Mouse (Mus musculus): ENCODE results near the gene Tcp10b. TPM values are rescaled to one million over a fixed set of nuclear protein-coding genes. Genes with fewer than 3 reads are reported as not detected.
"Not testable (repeated sequence)": the region's sequence is repeated elsewhere in the genome, so short reads cannot be mapped to it uniquely, and the experiment has no call there.

Tcp10b gene
- total RNA-seq (2012; rRNA removed) (0.13 TPM in 1 of 2 replicates, not detected in the other), total RNA-seq (2014; rRNA removed) (not detected in 2 replicates), polyA plus RNA-seq (2012; ENCODE audit: insufficient read length, low read depth) (not detected in 2 replicates)

DNA sequence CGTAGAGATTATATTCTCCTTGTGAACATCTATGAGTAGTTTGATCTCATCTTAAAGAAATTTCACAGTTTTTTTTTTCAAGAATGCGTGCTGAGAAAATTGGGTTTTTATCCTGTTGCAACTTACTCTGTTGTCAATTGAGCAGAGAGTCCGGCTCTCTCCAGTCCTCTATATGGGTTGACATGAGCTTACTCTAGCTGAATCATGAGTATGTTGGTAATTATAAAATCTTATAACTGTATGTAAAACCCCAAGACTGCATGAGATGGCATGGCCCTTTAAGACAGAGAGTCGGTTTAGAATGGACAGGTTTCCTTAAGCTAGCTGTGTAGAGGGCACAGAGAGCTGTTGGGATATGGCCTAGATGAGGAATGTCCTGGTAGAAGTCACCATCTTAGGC lies at the start of gene Tcp10b:
Gene Tcp10b (plus strand): TSS at position 301 of the 400 bp plus-strand sequence.
- H3K9ac ChIP-seq (ENCODE audit: insufficient read depth, low read depth); H3K27me3 ChIP-seq (replicated peaks); DNase-seq (ENCODE audit: extremely low read depth); H3K4me3 ChIP-seq (replicated peaks in 1 of 3; ENCODE audit: low read depth in 2 of 3, low read length in 2 of 3, poor library complexity in 1 of 3); in situ Hi-C loops (cut with MboI; ENCODE audit: low pct_ligation_motif_present, low pct_unique_long_range_greater_than_20kb, low sequenced_read_pairs); dilution Hi-C loops (cut with MboI; ENCODE audit: extremely low pct_ligation_motif_present, extremely low pct_unique_long_range_greater_than_20kb, low sequenced_read_pairs); H3K27ac ChIP-seq (ENCODE audit: insufficient read depth, low read depth); H3K79me2 ChIP-seq (replicated peaks; ENCODE audit: control insufficient read depth, extremely low read depth, insufficient read depth, poor library complexity, severe bottlenecking); H3K36me3 ChIP-seq (replicated peaks in 1 of 2; ENCODE audit: control insufficient read depth in 1 of 2, insufficient read depth in 1 of 2, low read length in 1 of 2); H3K4me2 ChIP-seq (ENCODE audit: insufficient read depth, low read depth, poor library complexity, severe bottlenecking); H3K9me3 ChIP-seq (replicated peaks; ENCODE audit: low read length); H3K4me1 ChIP-seq (ENCODE audit: control insufficient read depth in 1 of 2, insufficient read depth in 2 of 2): not testable (repeated sequence)

DNA sequence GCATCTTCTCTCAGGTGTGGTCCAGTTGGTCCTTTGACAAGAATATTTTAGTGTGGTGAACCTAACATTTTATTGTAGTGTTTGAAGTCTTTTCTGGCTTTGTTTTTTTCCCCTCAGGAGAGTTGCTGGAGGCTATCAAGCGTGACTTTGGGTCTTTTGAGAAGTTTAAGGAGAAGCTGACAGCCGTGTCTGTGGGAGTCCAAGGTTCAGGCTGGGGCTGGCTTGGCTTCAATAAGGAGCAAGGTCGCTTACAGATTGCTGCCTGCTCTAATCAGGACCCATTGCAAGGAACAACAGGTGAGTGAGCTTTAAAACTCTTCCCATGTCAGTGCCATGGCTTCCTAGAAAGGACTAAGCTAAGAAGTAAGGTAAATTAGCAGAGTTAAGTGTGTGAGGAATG lies 47.6 kb upstream of the Tcp10b start:
- TF ChIP-seq ETS1 (conservative IDR thresholded peaks at IDR 0.05; ENCODE audit: low read depth, low read length) (no peak), GABPA (IDR thresholded peaks at IDR 0.05; ENCODE audit: insufficient replicate concordance, low read depth, low read length) (no peak), EP300 (IDR thresholded peaks at IDR 0.05; ENCODE audit: low read length) (no peak), MEF2A (IDR thresholded peaks at IDR 0.05; ENCODE audit: borderline replicate concordance, low read depth, low read length) (no peak), CTCF (conservative IDR thresholded peaks at IDR 0.05 in 1 of 2, IDR thresholded peaks at IDR 0.05 in 1 of 2; ENCODE audit: low read depth in 2 of 2, low read length in 2 of 2) (no peak), IRF4 (IDR thresholded peaks at IDR 0.05; ENCODE audit: low read depth, low read length) (no peak), NRF1 (IDR thresholded peaks at IDR 0.05; ENCODE audit: low read depth, low read length) (no peak), POLR2AphosphoS2 (IDR thresholded peaks at IDR 0.05; ENCODE audit: low read depth, low read length) (no peak), ZC3H11A (IDR thresholded peaks at IDR 0.05; ENCODE audit: low read depth, low read length) (no peak), CHD2 (IDR thresholded peaks at IDR 0.05; ENCODE audit: low read length) (no peak)
- Histone ChIP-seq H3K9me3 (replicated peaks; ENCODE audit: low read length) (no peaks in the 10 kb centered on the region), H3K27ac (ENCODE audit: insufficient read depth, low read depth) (no peak overlapping the region), H3K4me1 (ENCODE audit: control insufficient read depth in 1 of 2, insufficient read depth in 2 of 2) (peaks cover 0 to 6% of the 10 kb centered on the region in 2 experiments; a peak in 1 of 4 replicates), H3K36me3 (replicated peaks in 1 of 2; ENCODE audit: control insufficient read depth in 1 of 2, insufficient read depth in 1 of 2, low read length in 1 of 2) (peaks cover 20 to 50% of the 10 kb centered on the region in 2 experiments), H3K9ac (ENCODE audit: insufficient read depth, low read depth) (no peak overlapping the region), H3K79me2 (replicated peaks; ENCODE audit: control insufficient read depth, extremely low read depth, insufficient read depth, poor library complexity, severe bottlenecking) (no peaks in the 10 kb centered on the region; the same call in 1 of the 2 replicates), H3K4me2 (ENCODE audit: insufficient read depth, low read depth, poor library complexity, severe bottlenecking) (no peak overlapping the region), H3K27me3 (replicated peaks) (no peaks in the 10 kb centered on the region), H3K4me3 (replicated peaks in 1 of 3; ENCODE audit: low read depth in 2 of 3, low read length in 2 of 3, poor library complexity in 1 of 3) (no peak overlapping the region)
- in situ Hi-C loops (cut with MboI; ENCODE audit: low pct_ligation_motif_present, low pct_unique_long_range_greater_than_20kb, low sequenced_read_pairs) (no loop called here), dilution Hi-C loops (cut with MboI; ENCODE audit: extremely low pct_ligation_motif_present, extremely low pct_unique_long_range_greater_than_20kb, low sequenced_read_pairs) (no loop called here)
- no peak for DNase-seq (ENCODE audit: extremely low read depth)

DNA sequence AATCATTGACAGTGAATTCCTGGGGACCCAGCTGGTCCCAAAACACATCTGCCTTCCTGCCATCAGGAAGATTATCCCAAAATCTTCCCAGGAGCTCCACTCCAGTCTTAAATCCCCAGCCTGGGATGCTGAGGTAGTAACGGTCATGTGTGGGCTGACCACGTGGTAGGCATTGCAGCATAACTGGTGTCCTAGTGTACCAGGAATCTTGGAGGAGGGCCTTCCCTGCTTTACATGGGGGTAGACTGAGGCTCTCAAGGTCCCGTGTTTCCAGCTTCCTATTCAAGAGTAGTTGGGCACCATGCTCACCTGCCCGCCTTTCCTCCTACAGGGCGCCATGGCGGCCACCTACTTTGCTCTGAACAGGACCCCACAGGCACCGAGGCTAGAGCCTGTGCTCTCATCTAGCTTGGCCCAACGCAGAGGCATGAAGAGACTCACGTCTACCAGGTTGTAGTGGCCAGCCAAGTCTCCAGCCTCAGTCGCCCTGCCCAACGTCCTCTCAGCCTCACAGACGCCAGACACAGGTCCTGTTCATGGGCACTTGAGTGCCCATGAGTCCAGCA lies 24.2 kb upstream of the Tcp10b start:
- H3K27me3 ChIP-seq (replicated peaks); H3K27ac ChIP-seq (ENCODE audit: insufficient read depth, low read depth); H3K79me2 ChIP-seq (replicated peaks; ENCODE audit: control insufficient read depth, extremely low read depth, insufficient read depth, poor library complexity, severe bottlenecking); H3K4me1 ChIP-seq (ENCODE audit: control insufficient read depth in 1 of 2, insufficient read depth in 2 of 2); dilution Hi-C loops (cut with MboI; ENCODE audit: extremely low pct_ligation_motif_present, extremely low pct_unique_long_range_greater_than_20kb, low sequenced_read_pairs); in situ Hi-C loops (cut with MboI; ENCODE audit: low pct_ligation_motif_present, low pct_unique_long_range_greater_than_20kb, low sequenced_read_pairs); H3K36me3 ChIP-seq (replicated peaks in 1 of 2; ENCODE audit: control insufficient read depth in 1 of 2, insufficient read depth in 1 of 2, low read length in 1 of 2); DNase-seq (ENCODE audit: extremely low read depth); H3K4me3 ChIP-seq (replicated peaks in 1 of 3; ENCODE audit: low read depth in 2 of 3, low read length in 2 of 3, poor library complexity in 1 of 3); H3K9me3 ChIP-seq (replicated peaks; ENCODE audit: low read length); H3K4me2 ChIP-seq (ENCODE audit: insufficient read depth, low read depth, poor library complexity, severe bottlenecking); H3K9ac ChIP-seq (ENCODE audit: insufficient read depth, low read depth): not testable (repeated sequence)

Measured in CH12.LX (cell line).